Mouse (Mus musculus) retina, postnatal 1 day (tissue): ENCODE measurements around the gene Klra5.
"Not testable (repeated sequence)": the region's sequence is repeated elsewhere in the genome, so short reads cannot be mapped to it uniquely, and the experiment has no call there.

Experiments used
- DNase-seq: peaks from one replicate; pipeline ENCODE4 v3.0.0-alpha.2; 2012

Klra5 gene

DNA sequence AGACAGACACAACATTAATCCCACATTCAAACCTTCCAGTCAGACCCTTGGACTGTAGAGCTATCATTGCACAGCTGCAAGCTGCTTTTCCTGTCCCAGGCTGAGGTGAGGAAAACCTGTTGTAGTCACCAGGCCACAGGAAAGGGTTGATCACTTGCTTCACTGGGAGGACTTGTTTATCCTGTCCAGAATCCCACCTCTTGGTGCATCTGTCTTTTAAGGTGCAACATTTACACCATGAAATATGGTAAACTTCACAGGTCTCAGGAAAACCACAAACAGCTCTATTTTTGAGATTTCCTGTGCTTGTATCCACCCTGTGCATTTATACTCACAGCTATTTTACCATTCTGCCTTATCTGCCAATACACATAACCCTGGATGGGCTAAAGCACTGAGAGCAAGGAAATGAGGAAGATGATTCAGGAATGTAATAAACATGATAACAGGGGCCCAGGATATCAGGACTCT is at the start of gene Klra5:
Klra5 (minus strand) TSS at position 175 of the 471 bp plus-strand sequence.
- DNase-seq = not testable (repeated sequence)

DNA sequence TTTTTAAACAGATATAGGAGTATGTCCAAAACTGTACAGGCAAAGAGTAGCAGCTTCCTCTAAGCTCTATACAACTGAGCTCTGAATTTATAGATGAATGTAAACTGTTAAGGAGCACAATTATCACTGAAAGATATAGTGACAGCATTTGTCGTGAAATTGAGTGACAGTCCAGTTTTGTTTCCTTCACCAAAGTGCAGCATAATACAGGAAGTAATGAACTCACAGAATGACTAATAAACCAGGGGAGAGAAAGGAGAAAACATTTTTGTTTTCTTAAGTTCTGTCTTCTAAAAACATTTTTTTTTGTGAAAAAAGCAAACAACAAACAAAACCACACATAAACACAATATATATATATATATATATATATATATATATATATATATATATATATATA is 454 bp downstream of the Klra5 start:
- DNase-seq = no peak

DNA sequence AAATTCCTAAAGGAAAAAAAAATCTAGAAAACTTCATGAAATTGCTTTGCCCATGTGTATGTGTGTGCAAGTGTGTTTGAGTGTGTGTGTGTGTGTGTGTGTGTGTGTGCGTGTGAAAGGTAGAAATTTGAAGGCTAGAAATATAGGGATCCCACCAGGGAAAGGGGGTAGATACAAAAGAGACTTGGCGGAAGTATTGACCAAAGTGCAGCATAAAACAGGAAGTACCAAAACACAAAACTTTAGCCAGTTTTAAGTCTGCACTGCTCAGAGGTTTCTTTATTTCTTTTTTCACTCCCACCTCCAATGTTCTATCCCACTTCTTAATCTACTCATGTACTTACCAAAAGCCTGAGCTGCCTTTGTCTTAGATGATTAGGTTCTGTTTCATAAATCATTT is 34.9 kb downstream of the Klra5 start:
- no peak for DNase-seq

DNA sequence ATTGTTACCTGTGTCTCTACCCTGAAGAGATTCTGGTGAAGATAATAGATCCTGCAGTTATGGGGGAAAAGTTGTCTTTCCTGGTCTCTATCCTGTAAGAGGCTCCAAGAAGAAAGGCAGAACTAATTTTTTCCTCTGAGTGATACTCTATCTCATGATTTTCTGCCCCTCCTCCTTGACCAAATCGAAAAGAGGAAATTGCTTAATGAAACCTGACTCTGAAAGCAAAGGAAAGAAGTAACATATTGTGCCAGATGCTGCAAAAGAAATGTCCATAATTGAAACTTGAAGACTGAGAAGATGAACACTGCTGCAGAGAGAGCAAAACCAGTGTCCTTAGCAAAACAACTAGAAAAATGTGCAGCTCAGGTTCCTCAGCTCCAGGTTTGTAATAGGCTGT is 40.9 kb downstream of the Klra5 start, which contains the start of gene Klra17:
Klra17 (minus strand) TSS at position 124 of the 400 bp plus-strand sequence.
- no peak for DNase-seq

DNA sequence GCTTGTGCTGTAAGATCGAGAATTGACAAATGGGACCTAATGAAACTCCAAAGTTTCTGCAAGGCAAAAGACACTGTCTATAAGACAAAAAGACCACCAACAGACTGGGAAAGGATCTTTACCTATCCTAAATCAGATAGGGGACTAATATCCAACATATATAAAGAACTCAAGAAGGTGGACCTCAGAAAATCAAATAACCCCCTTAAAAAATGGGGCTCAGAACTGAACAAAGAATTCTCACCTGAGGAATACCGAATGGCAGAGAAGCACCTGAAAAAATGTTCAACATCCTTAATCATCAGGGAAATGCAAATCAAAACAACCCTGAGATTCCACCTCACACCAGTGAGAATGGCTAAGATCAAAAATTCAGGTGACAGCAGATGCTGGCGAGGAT is 55.1 kb downstream of the Klra5 start, which contains the start of gene Gm17631:
Gm17631 (plus strand) TSS at position 301 of the 400 bp plus-strand sequence.
- DNase-seq = not testable (repeated sequence)
